Mouse (Mus musculus): ENCODE data around the gene Pacs2.
A peak's percentile ranks its signal among the peaks of the same experiment; 100 is the strongest.

Gene Pacs2

GRCm38 (mm10) chr12:113013604-113014558 lies at the start of gene Pacs2:
Gene Pacs2 (plus strand): TSS chr12:113014508.
- DNase-seq = peak; percentile 94

GRCm38 (mm10) chr12:112965783-112966182 lies 48.5 kb upstream of the Pacs2 start:
- no peak for DNase-seq

GRCm38 (mm10) chr12:112968943-112969342 lies 45.4 kb upstream of the Pacs2 start:
- DNase-seq = no peak

GRCm38 (mm10) chr12:112969616-112970015 lies 44.7 kb upstream of the Pacs2 start:
- DNase-seq = no peak

GRCm38 (mm10) chr12:112974736-112975135 lies 39.6 kb upstream of the Pacs2 start:
- no peak for DNase-seq

GRCm38 (mm10) chr12:112976371-112977073 lies 37.8 kb upstream of the Pacs2 start, which contains the start of gene Btbd6:
Gene Btbd6 (plus strand): TSS chr12:112976482.
- DNase-seq = peak; percentile 89

- no peak for DNase-seq
These were observed 37.2 kb upstream of the Pacs2 start for GRCm38 (mm10) chr12:112977156-112977555.

GRCm38 (mm10) chr12:112982031-112982430 lies 32.3 kb upstream of the Pacs2 start:
- no peak for DNase-seq

- DNase-seq = no peak
These were observed 29.0 kb upstream of the Pacs2 start for GRCm38 (mm10) chr12:112985346-112985745.

- no peak for DNase-seq
These were observed 26.4 kb upstream of the Pacs2 start for GRCm38 (mm10) chr12:112987877-112988276.

GRCm38 (mm10) chr12:112990706-112991405 lies 23.5 kb upstream of the Pacs2 start:
- no peak for DNase-seq

- no peak for DNase-seq
These were observed 22.9 kb upstream of the Pacs2 start for GRCm38 (mm10) chr12:112991444-112991843.

GRCm38 (mm10) chr12:112994153-112994552 lies 20.2 kb upstream of the Pacs2 start:
- no peak for DNase-seq

GRCm38 (mm10) chr12:112999569-113000293 lies 14.6 kb upstream of the Pacs2 start:
- DNase-seq = no peak

GRCm38 (mm10) chr12:113000294-113001132 lies 13.8 kb upstream of the Pacs2 start, which contains the start of gene Brf1:
Gene Brf1 (minus strand): TSS chr12:113000704.
- DNase-seq = peak; percentile 93

- DNase-seq = no peak
These were observed 13.2 kb upstream of the Pacs2 start for GRCm38 (mm10) chr12:113001133-113001474.

GRCm38 (mm10) chr12:113002667-113003066 lies 11.6 kb upstream of the Pacs2 start:
- no peak for DNase-seq

- no peak for DNase-seq
These were observed 10.3 kb upstream of the Pacs2 start for GRCm38 (mm10) chr12:113004011-113004410.

- DNase-seq = peak; percentile 41
These were observed 9.3 kb upstream of the Pacs2 start for GRCm38 (mm10) chr12:113004993-113005392.

- DNase-seq = no peak
These were observed 2.5 kb upstream of the Pacs2 start for GRCm38 (mm10) chr12:113011702-113012360.

GRCm38 (mm10) chr12:113012443-113012842 lies 1.9 kb upstream of the Pacs2 start:
- no peak for DNase-seq
